Mouse (Mus musculus): ENCODE results near the gene Reep3.
A peak's percentile ranks its signal among the peaks of the same experiment; 100 is the strongest.
"Not testable (repeated sequence)": the region's sequence is repeated elsewhere in the genome, so short reads cannot be mapped to it uniquely, and the experiment has no call there.

The Reep3 gene

DNA sequence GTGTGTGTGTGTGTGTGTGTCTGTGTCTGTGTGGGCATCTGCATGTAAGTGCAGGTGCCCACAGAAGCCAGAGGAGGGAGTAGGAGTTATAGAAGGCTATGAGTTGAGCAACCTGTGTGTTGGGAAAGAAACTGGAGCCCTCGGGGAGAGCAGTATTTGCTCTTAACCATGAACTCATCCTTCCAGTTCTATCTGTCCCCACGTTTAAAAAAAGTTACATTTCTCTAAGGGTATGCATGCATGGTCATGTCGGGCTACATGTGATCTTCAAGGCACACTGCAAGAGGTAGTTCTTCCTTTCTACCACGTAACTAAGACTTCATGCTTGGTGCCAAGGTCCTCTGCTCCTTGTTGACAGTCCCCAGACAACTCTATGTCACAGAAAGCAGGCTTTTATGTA, 78.9 kb downstream of the Reep3 start:
- DNase-seq (ENCODE audit: low spot score in 2 of 2) = no peak

DNA sequence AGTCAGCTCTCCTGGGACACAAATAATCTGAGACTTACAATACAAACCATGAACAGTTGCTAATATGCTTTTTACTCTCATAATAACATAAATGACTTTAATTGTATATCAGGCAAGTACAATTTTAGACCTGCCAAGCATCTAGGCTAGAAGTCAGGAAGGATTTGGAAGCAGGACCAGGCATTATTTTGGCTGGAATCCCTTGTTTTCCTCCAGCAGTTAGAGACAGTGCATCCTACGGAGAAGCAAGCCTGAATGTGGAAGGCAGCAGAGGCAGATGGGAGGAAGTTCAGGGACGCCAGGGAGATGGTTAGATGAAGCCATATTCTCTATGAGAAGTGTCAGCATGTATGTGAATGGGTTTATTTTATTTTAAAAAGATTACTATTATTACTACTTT, 79.4 kb downstream of the Reep3 start:
- DNase-seq (ENCODE audit: low spot score in 2 of 2) = no peak

DNA sequence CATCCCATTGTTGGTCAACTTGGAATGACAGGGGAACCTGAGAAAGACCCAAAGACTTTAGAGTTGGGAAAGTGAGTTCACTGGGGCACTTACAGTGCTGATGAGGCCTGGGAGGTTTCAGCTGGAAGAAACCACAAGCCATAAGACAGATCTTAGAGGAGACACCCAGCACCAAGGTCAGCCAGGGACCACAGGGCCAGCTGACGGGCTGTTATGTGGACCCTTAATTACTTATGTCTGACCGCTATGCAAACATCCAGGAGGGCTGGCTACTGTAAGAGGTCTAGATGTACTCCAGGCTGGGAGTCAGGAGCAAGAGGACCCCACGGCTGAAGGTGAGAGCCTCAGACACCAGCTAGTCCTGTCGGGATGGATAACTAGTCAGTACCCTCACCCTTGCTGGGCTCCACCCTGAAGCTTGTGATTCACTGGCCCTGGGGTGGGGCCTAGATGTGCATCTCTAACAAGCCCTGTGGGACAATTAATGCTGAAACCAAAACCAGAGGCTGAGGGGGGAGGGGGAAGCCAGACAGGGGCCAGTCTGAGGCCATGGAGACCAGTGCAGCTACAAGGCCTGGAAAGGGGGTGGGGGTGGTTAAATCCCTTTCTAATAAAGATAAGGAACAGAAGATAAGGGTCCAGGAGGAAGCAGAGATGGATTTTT, 80.0 kb downstream of the Reep3 start:
- no peak for DNase-seq (ENCODE audit: low spot score in 2 of 2)

DNA sequence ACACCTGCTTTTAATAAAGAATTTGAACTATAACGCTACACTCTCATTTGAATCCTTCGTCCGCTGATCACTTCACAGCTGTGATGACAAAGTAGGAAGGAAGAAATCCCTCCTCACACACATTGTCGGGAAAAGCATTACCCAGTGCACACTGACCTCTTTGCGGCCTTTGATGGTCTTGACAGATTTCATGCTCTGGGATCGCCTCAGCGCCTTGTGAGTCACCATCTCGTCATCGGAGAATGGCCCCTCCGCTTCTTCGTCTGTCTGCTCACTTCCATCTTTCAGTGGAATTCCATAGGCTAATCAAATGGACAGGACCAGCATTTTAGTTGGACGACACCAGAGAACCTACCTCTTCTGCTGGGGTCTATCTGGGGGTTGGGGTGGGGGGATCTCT, 82.0 kb downstream of the Reep3 start:
- DNase-seq (ENCODE audit: low spot score in 2 of 2) = no peak

GRCm38 (mm10) chr10:67010521-67010920, 86.2 kb downstream of the Reep3 start:
- DNase-seq (ENCODE audit: low spot score in 2 of 2) = no peak

GRCm38 (mm10) chr10:67004527-67005042, 92.2 kb downstream of the Reep3 start:
- DNase-seq (ENCODE audit: low spot score in 2 of 2) = peak; percentile 41 to 48

GRCm38 (mm10) chr10:67003743-67004526, 92.8 kb downstream of the Reep3 start:
- peak; percentile 47 to 60 for DNase-seq (ENCODE audit: low spot score in 2 of 2)

- peak in 1 of 2 experiments; percentile 8 for DNase-seq (ENCODE audit: low spot score in 2 of 2)
These were observed 93.6 kb downstream of the Reep3 start for GRCm38 (mm10) chr10:67003009-67003742.

GRCm38 (mm10) chr10:67002207-67003008, 94.3 kb downstream of the Reep3 start:
- DNase-seq (ENCODE audit: low spot score in 2 of 2) = peak; percentile 19 to 42

- DNase-seq (ENCODE audit: low spot score in 2 of 2) = not testable (repeated sequence)
These were observed 95.7 kb downstream of the Reep3 start for GRCm38 (mm10) chr10:67000958-67001615.

DNA sequence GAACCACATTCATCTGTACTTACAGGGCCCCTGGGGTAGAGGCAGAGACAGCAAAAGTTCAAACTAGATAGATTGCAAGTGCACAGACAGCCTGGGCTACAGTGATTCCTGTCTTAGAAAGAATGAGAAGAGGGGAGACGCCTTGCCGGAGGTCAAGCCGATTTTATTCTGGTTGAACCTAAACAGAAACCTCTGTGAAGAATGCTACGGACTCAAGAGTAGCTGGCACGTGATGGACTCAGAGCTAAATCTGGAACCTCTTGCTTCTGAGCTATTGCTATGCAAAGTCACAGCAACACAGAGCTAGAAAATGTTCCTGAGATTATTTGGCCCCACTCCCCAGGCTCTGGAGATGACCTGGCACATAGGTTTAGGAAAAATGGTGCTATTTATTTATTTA, 96.6 kb downstream of the Reep3 start:
- DNase-seq (ENCODE audit: low spot score in 2 of 2) = no peak

GRCm38 (mm10) chr10:66998770-66999169, 98.0 kb downstream of the Reep3 start:
- DNase-seq (ENCODE audit: low spot score in 2 of 2) = peak; percentile 46 to 65

DNA sequence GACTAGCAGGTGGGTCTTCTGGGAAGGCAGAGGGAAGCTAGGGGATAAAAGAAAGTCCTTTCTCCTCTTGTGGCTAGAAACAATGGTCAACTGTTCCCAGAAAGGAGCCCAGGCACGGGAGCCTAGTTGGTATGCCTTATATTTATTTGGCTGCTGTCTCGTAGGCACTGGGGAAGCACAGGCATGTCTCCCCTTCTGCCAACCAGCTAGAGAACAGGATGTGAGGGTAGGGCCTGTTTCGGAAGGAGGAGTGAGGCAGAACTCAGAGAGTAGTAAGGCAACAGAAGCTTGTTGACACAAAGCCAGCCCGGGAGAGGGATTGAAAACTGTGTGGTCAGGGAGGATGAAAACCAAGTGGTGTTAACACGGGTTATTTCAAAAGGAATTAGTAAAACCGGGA, 101.6 kb downstream of the Reep3 start:
- DNase-seq (ENCODE audit: low spot score in 2 of 2) = no peak

DNA sequence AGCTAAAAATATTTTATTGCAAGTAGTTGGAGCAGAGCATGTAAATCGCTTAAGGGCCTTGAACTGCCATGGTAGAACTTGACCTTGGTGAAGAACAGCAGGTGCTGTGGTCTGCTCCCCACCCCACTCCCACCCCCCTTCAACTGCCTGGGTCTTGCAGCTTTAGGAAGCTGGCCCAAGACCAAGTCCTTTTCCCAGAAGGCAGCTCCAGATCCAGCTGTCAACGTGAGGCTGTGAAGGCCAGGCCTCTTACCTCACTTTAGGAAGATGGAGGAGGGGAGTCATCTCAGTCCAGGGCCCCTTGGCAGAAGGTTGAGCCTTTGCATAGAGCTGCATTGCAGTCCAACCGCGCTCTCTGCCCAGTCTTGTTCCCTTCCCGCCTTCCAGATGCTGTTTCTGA, 102.3 kb downstream of the Reep3 start:
- DNase-seq (ENCODE audit: low spot score in 2 of 2) = no peak

DNA sequence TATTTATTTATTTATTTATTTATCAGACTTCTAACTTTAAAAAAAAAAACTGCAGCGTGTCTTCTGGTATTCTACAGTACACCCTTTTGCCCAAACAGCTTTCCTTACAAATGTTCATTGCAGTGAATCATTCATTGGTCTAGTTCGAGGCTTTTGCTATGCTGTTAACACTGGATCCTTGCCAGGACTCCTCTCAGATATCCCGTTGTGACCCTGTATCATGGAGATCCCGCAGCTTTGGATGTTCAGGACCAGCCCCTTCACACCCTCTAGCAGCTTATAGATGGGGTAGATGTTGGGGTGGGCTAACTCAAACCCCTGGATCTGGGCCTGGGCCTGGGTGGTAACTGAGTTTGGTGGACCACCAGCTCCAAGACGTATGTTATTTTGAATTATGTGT, 104.2 kb downstream of the Reep3 start:
- no peak for DNase-seq (ENCODE audit: low spot score in 2 of 2)

DNA sequence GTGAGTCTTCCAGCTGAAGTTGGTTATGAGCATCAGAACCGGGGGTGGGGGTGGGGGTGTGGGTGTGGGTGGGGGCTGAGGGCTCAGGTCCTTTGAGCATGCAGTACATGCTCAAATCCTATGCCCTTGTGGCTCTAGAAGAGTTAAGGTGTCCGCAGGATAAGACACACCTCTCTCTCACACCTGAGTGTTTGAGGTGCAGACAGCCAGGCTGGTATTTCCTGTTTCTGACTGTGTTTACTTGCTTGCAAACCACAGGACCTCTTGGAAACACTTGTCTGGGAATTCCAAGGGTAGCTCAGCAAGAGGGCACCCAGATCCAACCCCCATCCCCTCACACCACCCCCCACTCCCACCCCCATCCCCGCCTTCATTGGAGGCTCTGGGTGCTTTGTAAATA, 106.2 kb downstream of the Reep3 start:
- DNase-seq (ENCODE audit: low spot score in 2 of 2) = no peak

DNA sequence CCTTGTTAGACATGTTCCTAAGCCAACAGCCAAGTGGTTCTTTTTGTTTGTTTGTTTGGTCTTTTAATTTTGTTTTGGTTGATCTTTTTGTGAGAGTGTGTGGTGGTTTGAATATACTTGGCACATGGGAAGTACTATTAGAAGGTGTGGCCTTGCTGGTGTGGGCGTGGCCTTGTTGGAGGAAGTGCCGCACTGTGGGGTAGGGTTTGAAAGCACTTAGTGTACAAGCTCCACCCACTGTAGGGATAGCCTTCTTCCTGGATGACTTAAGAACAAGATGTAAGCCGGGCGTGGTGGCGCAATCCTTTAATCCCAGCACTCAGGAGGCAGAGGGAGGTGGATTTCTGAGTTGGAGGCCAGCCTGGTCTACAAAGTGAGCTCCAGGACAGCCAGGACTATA, 113.7 kb downstream of the Reep3 start:
- DNase-seq (ENCODE audit: low spot score in 2 of 2) = no peak

GRCm38 (mm10) chr10:66978215-66978614, 118.5 kb downstream of the Reep3 start:
- no peak for DNase-seq (ENCODE audit: low spot score in 2 of 2)

DNA sequence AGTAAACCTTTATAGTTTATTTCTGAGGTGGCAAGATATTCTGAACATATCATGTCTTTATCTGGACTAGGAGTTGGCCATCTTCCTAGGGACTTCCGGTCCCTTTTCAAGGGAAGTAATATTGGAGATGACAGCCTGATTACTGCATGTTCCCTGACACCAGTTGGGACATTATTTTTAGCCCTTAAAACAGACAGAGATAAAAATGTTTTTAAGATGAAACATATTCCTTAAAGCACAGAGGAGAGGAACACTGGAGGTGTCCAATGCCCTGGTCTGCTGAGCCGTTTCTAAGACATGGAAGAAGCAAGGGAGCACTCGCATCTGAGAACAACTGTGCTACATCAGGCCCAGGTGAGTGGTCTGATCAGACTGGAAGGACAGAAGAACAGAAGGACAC, 119.7 kb downstream of the Reep3 start:
- no peak for DNase-seq (ENCODE audit: low spot score in 2 of 2)

DNA sequence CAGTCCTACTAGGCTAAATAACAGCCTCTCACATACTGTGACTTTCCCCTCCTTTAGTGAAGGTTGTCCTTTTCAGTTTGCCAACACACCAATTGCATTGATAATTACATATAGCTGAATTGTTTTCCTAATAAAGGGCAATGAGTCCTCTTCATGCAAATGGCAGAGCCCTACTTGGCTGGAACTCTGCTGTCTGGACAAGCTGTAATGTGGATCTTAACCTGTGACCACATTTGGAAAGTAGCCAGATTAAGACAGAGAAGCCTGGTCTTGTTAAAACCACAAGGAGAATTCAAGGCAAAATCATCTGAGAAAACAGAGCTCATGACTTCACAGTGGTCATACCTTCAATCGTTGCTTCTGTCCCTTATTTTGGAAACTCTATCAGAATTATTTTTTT, 121.3 kb downstream of the Reep3 start:
- DNase-seq (ENCODE audit: low spot score in 2 of 2) = no peak

- DNase-seq (ENCODE audit: low spot score in 2 of 2) = no peak
These were observed 122.3 kb downstream of the Reep3 start for GRCm38 (mm10) chr10:66974417-66974816.
